Mouse (Mus musculus): ENCODE results near the gene Plekha6. TPM values are rescaled to one million over a fixed set of nuclear protein-coding genes. Genes with fewer than 3 reads are reported as not detected.

Plekha6 gene
- polyA plus RNA-seq, 1 experiment from 2014 or later = 2.6 TPM

- Histone ChIP-seq H3K4me1 (peaks cover 28% of the 10 kb centered on the region), H3K36me3 (no peaks in the 10 kb centered on the region), H3K27me3 (peaks cover 47% of the 10 kb centered on the region), H3K4me3 (peak overlapping the region; percentile 15), H3K27ac (no peak overlapping the region), H3K9ac (peak overlapping the region; percentile 19; the same call in 1 of the 2 replicates), H3K4me2 (replicated peaks) (peak overlapping the region; percentile 47), H3K9me3 (no peaks in the 10 kb centered on the region)
- 31% methylated on average over 14 of the region's 14 CpGs for WGBS
- no peak for ATAC-seq (ENCODE audit: low FRiP score, low read depth)
Observed at GRCm38 (mm10) chr1:133298816-133299215, 134.8 kb downstream of the Plekha6 start.

GRCm38 (mm10) chr1:133302540-133302939 is 138.5 kb downstream of the Plekha6 start:
- WGBS = 31% methylated on average over 3 of the region's 3 CpGs
- Histone ChIP-seq H3K27ac (no peak overlapping the region; the same call in 1 of the 2 replicates), H3K27me3 (peaks cover 42% of the 10 kb centered on the region), H3K9ac (no peak overlapping the region; the same call in 1 of the 2 replicates), H3K4me1 (peaks cover 21% of the 10 kb centered on the region), H3K4me3 (no peak overlapping the region), H3K9me3 (no peaks in the 10 kb centered on the region), H3K36me3 (no peaks in the 10 kb centered on the region), H3K4me2 (replicated peaks) (no peak overlapping the region)
- ATAC-seq (ENCODE audit: low FRiP score, low read depth) = no peak

- no peak for ATAC-seq (ENCODE audit: low FRiP score, low read depth)
- Histone ChIP-seq H3K4me1 (peaks cover 9% of the 10 kb centered on the region; the same call in 1 of the 2 replicates), H3K9me3 (no peaks in the 10 kb centered on the region), H3K4me2 (replicated peaks) (no peak overlapping the region), H3K36me3 (no peaks in the 10 kb centered on the region), H3K9ac (no peak overlapping the region), H3K27me3 (peaks cover 7% of the 10 kb centered on the region), H3K4me3 (no peak overlapping the region), H3K27ac (no peak overlapping the region)
- 10% methylated on average over 4 of the region's 4 CpGs for WGBS
Observed at GRCm38 (mm10) chr1:133306842-133307241, 142.8 kb downstream of the Plekha6 start.

GRCm38 (mm10) chr1:133307318-133307717 is 143.3 kb downstream of the Plekha6 start:
- Histone ChIP-seq H3K4me1 (peaks cover 5% of the 10 kb centered on the region; the same call in 1 of the 2 replicates), H3K27me3 (0 out of 2 replicates have a peak, but pooled peaks cover 5% of the 10 kb centered on the region), H3K4me2 (replicated peaks) (no peak overlapping the region), H3K9me3 (no peaks in the 10 kb centered on the region), H3K9ac (no peak overlapping the region), H3K36me3 (no peaks in the 10 kb centered on the region), H3K27ac (no peak overlapping the region), H3K4me3 (no peak overlapping the region)
- no peak for ATAC-seq (ENCODE audit: low FRiP score, low read depth)
- 17% methylated on average over 6 of the region's 6 CpGs for WGBS

GRCm38 (mm10) chr1:133309652-133310267 is 145.8 kb downstream of the Plekha6 start, which contains the start of gene Golt1a:
Gene Golt1a (plus strand): TSS chr1:133309800.
- WGBS = 56% methylated on average over 14 of the region's 14 CpGs
- Histone ChIP-seq H3K27ac (no peak within 1 kb of the TSS), H3K4me2 (replicated peaks) (no peak within 1 kb of the TSS), H3K36me3 (no peaks in the 10 kb centered on the region), H3K9ac (no peak within 1 kb of the TSS), H3K4me1 (no peaks in the 10 kb centered on the region), H3K4me3 (no peak within 1 kb of the TSS), H3K9me3 (no peaks in the 10 kb centered on the region), H3K27me3 (0 out of 2 replicates have a peak, but pooled peaks cover 5% of the 10 kb centered on the region)
- no peak for ATAC-seq (ENCODE audit: low FRiP score, low read depth)

GRCm38 (mm10) chr1:133311240-133311639 is 147.2 kb downstream of the Plekha6 start:
- WGBS = 56% methylated on average over 4 of the region's 4 CpGs
- no peak overlapping the region for H3K4me2 ChIP-seq (replicated peaks)

GRCm38 (mm10) chr1:133311946-133312345 is 147.9 kb downstream of the Plekha6 start:
- H3K27ac ChIP-seq = no peak overlapping the region
- WGBS = 38% methylated on average over 10 of the region's 10 CpGs
- H3K9me3 ChIP-seq = no peaks in the 10 kb centered on the region
- H3K4me3 ChIP-seq = no peak overlapping the region
- ATAC-seq (ENCODE audit: low FRiP score, low read depth) = no peak
- peak overlapping the region; percentile 45; the same call in 1 of the 2 replicates for H3K9ac ChIP-seq
- no peak overlapping the region for H3K4me2 ChIP-seq (replicated peaks)
- H3K36me3 ChIP-seq = no peaks in the 10 kb centered on the region
- H3K4me1 ChIP-seq = no peaks in the 10 kb centered on the region
- H3K27me3 ChIP-seq = 0 out of 2 replicates have a peak, but pooled peaks cover 5% of the 10 kb centered on the region

More at GRCm38 (mm10) chr1:133311240-133311639, 147.2 kb downstream of the Plekha6 start:
- Histone ChIP-seq H3K4me3 (no peak overlapping the region), H3K27ac (no peak overlapping the region), H3K27me3 (0 out of 2 replicates have a peak, but pooled peaks cover 5% of the 10 kb centered on the region), H3K4me1 (no peaks in the 10 kb centered on the region), H3K36me3 (no peaks in the 10 kb centered on the region), H3K9ac (no peak overlapping the region), H3K9me3 (no peaks in the 10 kb centered on the region)
- no peak for ATAC-seq (ENCODE audit: low FRiP score, low read depth)

- Histone ChIP-seq H3K27ac (no peak overlapping the region), H3K27me3 (0 out of 2 replicates have a peak, but pooled peaks cover 5% of the 10 kb centered on the region), H3K9ac (no peak overlapping the region), H3K4me1 (no peaks in the 10 kb centered on the region), H3K4me2 (replicated peaks) (no peak overlapping the region), H3K9me3 (no peaks in the 10 kb centered on the region), H3K4me3 (no peak overlapping the region), H3K36me3 (no peaks in the 10 kb centered on the region)
- 29% methylated on average over 8 of the region's 8 CpGs for WGBS
- ATAC-seq (ENCODE audit: low FRiP score, low read depth) = no peak
Observed at GRCm38 (mm10) chr1:133314364-133314763, 150.4 kb downstream of the Plekha6 start.

- no peak overlapping the region for H3K27ac ChIP-seq
- no peak overlapping the region for H3K4me3 ChIP-seq
- H3K4me2 ChIP-seq (replicated peaks) = no peak overlapping the region
- ATAC-seq (ENCODE audit: low FRiP score, low read depth) = no peak
- no peaks in the 10 kb centered on the region for H3K36me3 ChIP-seq
- no peaks in the 10 kb centered on the region for H3K4me1 ChIP-seq
- no peak overlapping the region for H3K9ac ChIP-seq
- H3K27me3 ChIP-seq = 0 out of 2 replicates have a peak, but pooled peaks cover 4% of the 10 kb centered on the region
- WGBS = 76% methylated on average over 6 of the region's 6 CpGs
- no peaks in the 10 kb centered on the region for H3K9me3 ChIP-seq
Observed at GRCm38 (mm10) chr1:133315775-133316174, 151.8 kb downstream of the Plekha6 start.

GRCm38 (mm10) chr1:133316577-133316976 is 152.6 kb downstream of the Plekha6 start:
- H3K27ac ChIP-seq = no peak overlapping the region
- no peaks in the 10 kb centered on the region for H3K36me3 ChIP-seq
- no peaks in the 10 kb centered on the region for H3K4me1 ChIP-seq
- no peak overlapping the region for H3K9ac ChIP-seq
- no peaks in the 10 kb centered on the region for H3K27me3 ChIP-seq
- H3K4me2 ChIP-seq (replicated peaks) = no peak overlapping the region
- no peaks in the 10 kb centered on the region for H3K9me3 ChIP-seq
- WGBS = 81% methylated on average over 4 of the region's 4 CpGs
- ATAC-seq (ENCODE audit: low FRiP score, low read depth) = no peak
- H3K4me3 ChIP-seq = no peak overlapping the region

- H3K27me3 ChIP-seq = no peaks in the 10 kb centered on the region
- H3K4me2 ChIP-seq (replicated peaks) = no peak overlapping the region
- no peaks in the 10 kb centered on the region for H3K36me3 ChIP-seq
- H3K9ac ChIP-seq = no peak overlapping the region
- no peak overlapping the region for H3K4me3 ChIP-seq
- no peaks in the 10 kb centered on the region for H3K9me3 ChIP-seq
- H3K27ac ChIP-seq = no peak overlapping the region
- 72% methylated on average over 1 of the region's 1 CpGs for WGBS
- no peaks in the 10 kb centered on the region for H3K4me1 ChIP-seq
- no peak for ATAC-seq (ENCODE audit: low FRiP score, low read depth)
Observed at GRCm38 (mm10) chr1:133317149-133317548, 153.1 kb downstream of the Plekha6 start.

GRCm38 (mm10) chr1:133321267-133321925 is 157.4 kb downstream of the Plekha6 start, which contains the start of gene Kiss1:
Gene Kiss1 (plus strand): TSS chr1:133321875.
- no peak within 1 kb of the TSS for H3K4me2 ChIP-seq (replicated peaks)
- H3K27me3 ChIP-seq = no peaks in the 10 kb centered on the region
- H3K36me3 ChIP-seq = no peaks in the 10 kb centered on the region
- H3K9me3 ChIP-seq = no peaks in the 10 kb centered on the region
- H3K4me1 ChIP-seq = no peaks in the 10 kb centered on the region
- no peak within 1 kb of the TSS for H3K4me3 ChIP-seq
- ATAC-seq (ENCODE audit: low FRiP score, low read depth) = no peak
- H3K27ac ChIP-seq = no peak within 1 kb of the TSS
- 77% methylated on average over 13 of the region's 13 CpGs for WGBS
- H3K9ac ChIP-seq = no peak within 1 kb of the TSS
